Mouse (Mus musculus) hindbrain, embryonic 11.5 days (tissue): ENCODE measurements around the gene Bmp7. TPM values are rescaled to one million over a fixed set of nuclear protein-coding genes. Genes with fewer than 3 reads are reported as not detected.

Experiments used
- ATAC-seq: fragments of 200-750 bp; cut with Nextera tagmentation; 2 replicates; pipeline ENCODE4 v1.8.0; 2017; ENCODE audit warnings: mild to moderate bottlenecking, moderate TSS enrichment, moderate library complexity; ENCODE audit not compliant: low FRiP score
- DNase-seq: peaks from one replicate; pipeline ENCODE4 v3.0.0-alpha.2; 2015; ENCODE audit warnings: low spot score
- H3K27ac ChIP-seq: fragments of 300-500 bp; sonication (generic); 2 replicates; pipeline ENCODE4 v1.5.1; 2014; ENCODE audit warnings: mild to moderate bottlenecking, low read depth, low read length
- H3K27me3 ChIP-seq: fragments of 300-500 bp; sonication (generic); 2 replicates; pipeline ENCODE4 v1.6.1; 2014; ENCODE audit warnings: mild to moderate bottlenecking, low read length, moderate library complexity, mixed read lengths; ENCODE audit not compliant: control insufficient read depth, insufficient read depth
- H3K36me3 ChIP-seq: fragments of 300-500 bp; sonication (generic); 2 replicates; pipeline ENCODE4 v1.6.1; 2014; ENCODE audit warnings: mild to moderate bottlenecking, low read length, moderate library complexity, mixed read lengths; ENCODE audit not compliant: control insufficient read depth, insufficient read depth
- H3K4me1 ChIP-seq: fragments of 300-500 bp; sonication (generic); replicated peaks from 2 replicates; pipeline ENCODE4 v1.6.1; 2014; ENCODE audit warnings: low read length, mixed read lengths; ENCODE audit not compliant: control insufficient read depth, insufficient read depth
- H3K4me2 ChIP-seq: fragments of 300-500 bp; sonication (generic); replicated peaks from 2 replicates; pipeline ENCODE4 v1.6.1; 2014; ENCODE audit warnings: mild to moderate bottlenecking, low read depth, low read length
- H3K4me3 ChIP-seq: fragments of 300-500 bp; sonication (generic); 2 replicates; pipeline ENCODE4 v1.5.1; 2014; ENCODE audit warnings: low read depth, low read length
- H3K9ac ChIP-seq: fragments of 300-500 bp; sonication (generic); 2 replicates; pipeline ENCODE4 v1.6.1; 2014; ENCODE audit warnings: low read depth, low read length
- H3K9me3 ChIP-seq: fragments of 300-500 bp; sonication (generic); 2 replicates; pipeline ENCODE4 v1.6.1; 2016; ENCODE audit warnings: low read length; ENCODE audit not compliant: control insufficient read depth
- WGBS: fragments of 180-500 bp; shearing (Covaris S2); extraction: QIAGEN DNeasy Blood & Tissue Kit; methylation state at CpG from one replicate; pipeline ENCODE4 v1.1.7; 2014; 5-methylcytosine and 5-hydroxymethylcytosine counted together
- polyA plus RNA-seq: library from polyadenylated mRNA; unstranded; fragments of >200 nt; fragmentation: Nextera tagmentation; extraction: Ambion mirVana; gene quantifications from 2 replicates; pipeline ENCODE4 v1.2.1, GENCODE M21; 2014

Bmp7 gene
- polyA plus RNA-seq, 1 experiment from 2014 or later: 16.6 TPM

GRCm38 (mm10) chr2:172974701-172975100 lies 34.6 kb upstream of the Bmp7 start:
- Histone ChIP-seq H3K27me3 (no peaks in the 10 kb centered on the region), H3K27ac (no peak overlapping the region), H3K9ac (no peak overlapping the region), H3K4me3 (no peak overlapping the region), H3K9me3 (no peaks in the 10 kb centered on the region), H3K4me2 (no peak overlapping the region), H3K4me1 (peaks cover 2% of the 10 kb centered on the region; the same call in 1 of the 2 replicates), H3K36me3 (no peaks in the 10 kb centered on the region)
- WGBS: 30% methylated on average over 7 of the region's 7 CpGs
- ATAC-seq (no peak), DNase-seq (no peak)

GRCm38 (mm10) chr2:172973806-172974565 lies 33.9 kb upstream of the Bmp7 start:
- H3K4me3 ChIP-seq: no peak overlapping the region
- H3K4me2 ChIP-seq: no peak overlapping the region
- H3K9me3 ChIP-seq: no peaks in the 10 kb centered on the region
- no peak overlapping the region for H3K27ac ChIP-seq
- H3K27me3 ChIP-seq: no peaks in the 10 kb centered on the region
- DNase-seq (no peak), ATAC-seq (no peak)
- 21% methylated on average over 7 of the region's 7 CpGs for WGBS
- no peak overlapping the region for H3K9ac ChIP-seq
- no peaks in the 10 kb centered on the region for H3K36me3 ChIP-seq
- peaks cover 2% of the 10 kb centered on the region; the same call in 1 of the 2 replicates for H3K4me1 ChIP-seq

- ATAC-seq (no peak), DNase-seq (no peak)
- H3K4me2 ChIP-seq: no peak overlapping the region
- no peaks in the 10 kb centered on the region for H3K27me3 ChIP-seq
- H3K4me3 ChIP-seq: no peak overlapping the region
- peaks cover 2% of the 10 kb centered on the region; the same call in 1 of the 2 replicates for H3K4me1 ChIP-seq
- no peaks in the 10 kb centered on the region for H3K36me3 ChIP-seq
- no peaks in the 10 kb centered on the region for H3K9me3 ChIP-seq
- H3K27ac ChIP-seq: no peak overlapping the region
- no peak overlapping the region for H3K9ac ChIP-seq
- 87% methylated on average over 2 of the region's 2 CpGs for WGBS
Measured at GRCm38 (mm10) chr2:172971865-172972264, 31.7 kb upstream of the Bmp7 start.

- no peak overlapping the region for H3K9ac ChIP-seq
- WGBS: 83% methylated on average over 5 of the region's 5 CpGs
Measured at GRCm38 (mm10) chr2:172966480-172966879, 26.4 kb upstream of the Bmp7 start.

GRCm38 (mm10) chr2:172965249-172965648 lies 25.1 kb upstream of the Bmp7 start:
- WGBS: 41% methylated on average over 11 of the region's 11 CpGs

More at GRCm38 (mm10) chr2:172966480-172966879, 26.4 kb upstream of the Bmp7 start:
- Histone ChIP-seq H3K4me3 (no peak overlapping the region), H3K36me3 (no peaks in the 10 kb centered on the region), H3K27me3 (no peaks in the 10 kb centered on the region), H3K27ac (no peak overlapping the region), H3K9me3 (no peaks in the 10 kb centered on the region), H3K4me2 (no peak overlapping the region), H3K4me1 (no peaks in the 10 kb centered on the region)
- ATAC-seq (no peak), DNase-seq (no peak)

GRCm38 (mm10) chr2:172961211-172961610 lies 21.1 kb upstream of the Bmp7 start:
- Histone ChIP-seq H3K36me3 (no peaks in the 10 kb centered on the region), H3K4me1 (0 out of 2 replicates have a peak, but pooled peaks cover 2% of the 10 kb centered on the region), H3K27ac (no peak overlapping the region), H3K9me3 (0 out of 2 replicates have a peak, but pooled peaks cover 2% of the 10 kb centered on the region), H3K27me3 (no peaks in the 10 kb centered on the region), H3K9ac (no peak overlapping the region), H3K4me2 (no peak overlapping the region), H3K4me3 (no peak overlapping the region)
- no peak for ATAC-seq
- WGBS: 57% methylated on average over 6 of the region's 6 CpGs
- DNase-seq: no peak

More at GRCm38 (mm10) chr2:172965249-172965648, 25.1 kb upstream of the Bmp7 start:
- no peak overlapping the region for H3K9ac ChIP-seq
- DNase-seq: no peak
- no peaks in the 10 kb centered on the region for H3K36me3 ChIP-seq
- no peak overlapping the region for H3K4me2 ChIP-seq
- ATAC-seq: no peak
- no peak overlapping the region for H3K4me3 ChIP-seq
- no peaks in the 10 kb centered on the region for H3K9me3 ChIP-seq
- H3K27me3 ChIP-seq: no peaks in the 10 kb centered on the region
- H3K4me1 ChIP-seq: no peaks in the 10 kb centered on the region
- H3K27ac ChIP-seq: no peak overlapping the region

GRCm38 (mm10) chr2:172960350-172960749 lies 20.2 kb upstream of the Bmp7 start:
- no peak overlapping the region for H3K4me3 ChIP-seq
- H3K4me2 ChIP-seq: no peak overlapping the region
- H3K9ac ChIP-seq: no peak overlapping the region
- no peaks in the 10 kb centered on the region for H3K36me3 ChIP-seq
- 84% methylated on average over 3 of the region's 3 CpGs for WGBS
- no peaks in the 10 kb centered on the region for H3K27me3 ChIP-seq
- 0 out of 2 replicates have a peak, but pooled peaks cover 2% of the 10 kb centered on the region for H3K4me1 ChIP-seq
- DNase-seq (no peak), ATAC-seq (no peak)
- H3K9me3 ChIP-seq: 0 out of 2 replicates have a peak, but pooled peaks cover 2% of the 10 kb centered on the region
- H3K27ac ChIP-seq: no peak overlapping the region

- no peak for DNase-seq
- WGBS: 49% methylated on average over 13 of the region's 13 CpGs
- H3K27ac ChIP-seq: no peak overlapping the region
Measured at GRCm38 (mm10) chr2:172959006-172959768, 19.1 kb upstream of the Bmp7 start.

More at GRCm38 (mm10) chr2:172959006-172959768, 19.1 kb upstream of the Bmp7 start:
- Histone ChIP-seq H3K36me3 (no peaks in the 10 kb centered on the region), H3K27me3 (no peaks in the 10 kb centered on the region), H3K4me3 (no peak overlapping the region), H3K9ac (no peak overlapping the region), H3K9me3 (0 out of 2 replicates have a peak, but pooled peaks cover 2% of the 10 kb centered on the region), H3K4me2 (no peak overlapping the region), H3K4me1 (0 out of 2 replicates have a peak, but pooled peaks cover 2% of the 10 kb centered on the region)
- no peak for ATAC-seq
